Mouse (Mus musculus): ENCODE measurements around the gene Clic6. TPM values are rescaled to one million over a fixed set of nuclear protein-coding genes. Genes with fewer than 3 reads are reported as not detected.

Gene Clic6
- polyA plus RNA-seq, 1 experiment: 3.6 TPM

GRCm38 (mm10) chr16:92467041-92467440 is 18.5 kb upstream of the Clic6 start:
- Histone ChIP-seq H3K4me3 (ENCODE audit: insufficient read depth, low read depth, low read length) (no peak overlapping the region), H3K36me3 (ENCODE audit: control insufficient read depth, insufficient read depth, low read length) (no peaks in the 10 kb centered on the region), H3K27me3 (replicated peaks; ENCODE audit: control insufficient read depth, insufficient read depth, low read length) (no peaks in the 10 kb centered on the region), H3K27ac (ENCODE audit: insufficient read depth, low read depth, low read length) (no peak overlapping the region), H3K4me1 (ENCODE audit: control insufficient read depth, insufficient read depth, low read length) (peaks cover 9% of the 10 kb centered on the region; the same call in 1 of the 2 replicates)
- TF ChIP-seq CTCF (conservative IDR thresholded peaks at IDR 0.05; ENCODE audit: insufficient read depth, insufficient read length, low read depth, low read length) (no peak), POLR2A (IDR thresholded peaks at IDR 0.05; ENCODE audit: low read depth, low read length) (no peak)
- 79% methylated on average over 5 of the region's 5 CpGs for WGBS
- no peak for DNase-seq

- Histone ChIP-seq H3K4me3 (ENCODE audit: insufficient read depth, low read depth, low read length) (no peak overlapping the region), H3K4me1 (ENCODE audit: control insufficient read depth, insufficient read depth, low read length) (peaks cover 9% of the 10 kb centered on the region; the same call in 1 of the 2 replicates), H3K36me3 (ENCODE audit: control insufficient read depth, insufficient read depth, low read length) (no peaks in the 10 kb centered on the region), H3K27ac (ENCODE audit: insufficient read depth, low read depth, low read length) (no peak overlapping the region), H3K27me3 (replicated peaks; ENCODE audit: control insufficient read depth, insufficient read depth, low read length) (no peaks in the 10 kb centered on the region)
- no peak for TF ChIP-seq CTCF (conservative IDR thresholded peaks at IDR 0.05; ENCODE audit: insufficient read depth, insufficient read length, low read depth, low read length)
- TF ChIP-seq POLR2A (IDR thresholded peaks at IDR 0.05; ENCODE audit: low read depth, low read length): no peak
- DNase-seq: no peak
- WGBS: 85% methylated on average over 14 of the region's 14 CpGs
Observed at GRCm38 (mm10) chr16:92468459-92468858, 17.1 kb upstream of the Clic6 start.

- Histone ChIP-seq H3K36me3 (ENCODE audit: control insufficient read depth, insufficient read depth, low read length) (no peaks in the 10 kb centered on the region), H3K27me3 (replicated peaks; ENCODE audit: control insufficient read depth, insufficient read depth, low read length) (no peaks in the 10 kb centered on the region), H3K4me1 (ENCODE audit: control insufficient read depth, insufficient read depth, low read length) (no peaks in the 10 kb centered on the region), H3K27ac (ENCODE audit: insufficient read depth, low read depth, low read length) (no peak within 1 kb of the TSS), H3K4me3 (ENCODE audit: insufficient read depth, low read depth, low read length) (no peak within 1 kb of the TSS)
- TF ChIP-seq CTCF (conservative IDR thresholded peaks at IDR 0.05; ENCODE audit: insufficient read depth, insufficient read length, low read depth, low read length) (no peak), POLR2A (IDR thresholded peaks at IDR 0.05; ENCODE audit: low read depth, low read length) (no peak)
- 82% methylated on average over 6 of the region's 6 CpGs for WGBS
- DNase-seq: no peak
Observed at GRCm38 (mm10) chr16:92470706-92471105, 14.8 kb upstream of the Clic6 start, which contains the start of gene Rcan1. Gene Rcan1, minus strand, starts transcription at chr16:92470867.

- H3K4me3 ChIP-seq (ENCODE audit: insufficient read depth, low read depth, low read length): no peak overlapping the region
- no peak for DNase-seq
- no peaks in the 10 kb centered on the region for H3K36me3 ChIP-seq (ENCODE audit: control insufficient read depth, insufficient read depth, low read length)
- H3K27me3 ChIP-seq (replicated peaks; ENCODE audit: control insufficient read depth, insufficient read depth, low read length): no peaks in the 10 kb centered on the region
- 61% methylated on average over 3 of the region's 3 CpGs for WGBS
- TF ChIP-seq CTCF (conservative IDR thresholded peaks at IDR 0.05; ENCODE audit: insufficient read depth, insufficient read length, low read depth, low read length): no peak
- no peak for TF ChIP-seq POLR2A (IDR thresholded peaks at IDR 0.05; ENCODE audit: low read depth, low read length)
- H3K27ac ChIP-seq (ENCODE audit: insufficient read depth, low read depth, low read length): no peak overlapping the region
- no peaks in the 10 kb centered on the region for H3K4me1 ChIP-seq (ENCODE audit: control insufficient read depth, insufficient read depth, low read length)
Observed at GRCm38 (mm10) chr16:92472898-92473297, 12.6 kb upstream of the Clic6 start.

GRCm38 (mm10) chr16:92475093-92475860 is 10.3 kb upstream of the Clic6 start:
- no peaks in the 10 kb centered on the region for H3K4me1 ChIP-seq (ENCODE audit: control insufficient read depth, insufficient read depth, low read length)
- no peaks in the 10 kb centered on the region for H3K36me3 ChIP-seq (ENCODE audit: control insufficient read depth, insufficient read depth, low read length)
- no peak overlapping the region for H3K4me3 ChIP-seq (ENCODE audit: insufficient read depth, low read depth, low read length)
- 60% methylated on average over 25 of the region's 25 CpGs for WGBS
- H3K27me3 ChIP-seq (replicated peaks; ENCODE audit: control insufficient read depth, insufficient read depth, low read length): no peaks in the 10 kb centered on the region
- TF ChIP-seq POLR2A (IDR thresholded peaks at IDR 0.05; ENCODE audit: low read depth, low read length) (no peak), CTCF (conservative IDR thresholded peaks at IDR 0.05; ENCODE audit: insufficient read depth, insufficient read length, low read depth, low read length) (no peak)
- H3K27ac ChIP-seq (ENCODE audit: insufficient read depth, low read depth, low read length): no peak overlapping the region
- DNase-seq: no peak

GRCm38 (mm10) chr16:92478561-92479150 is 6.9 kb upstream of the Clic6 start:
- no peak for TF ChIP-seq POLR2A (IDR thresholded peaks at IDR 0.05; ENCODE audit: low read depth, low read length)
- peak; percentile 75 for TF ChIP-seq CTCF (conservative IDR thresholded peaks at IDR 0.05; ENCODE audit: insufficient read depth, insufficient read length, low read depth, low read length)
- Histone ChIP-seq H3K27me3 (replicated peaks; ENCODE audit: control insufficient read depth, insufficient read depth, low read length) (no peaks in the 10 kb centered on the region), H3K36me3 (ENCODE audit: control insufficient read depth, insufficient read depth, low read length) (no peaks in the 10 kb centered on the region), H3K4me3 (ENCODE audit: insufficient read depth, low read depth, low read length) (no peak overlapping the region), H3K27ac (ENCODE audit: insufficient read depth, low read depth, low read length) (no peak overlapping the region), H3K4me1 (ENCODE audit: control insufficient read depth, insufficient read depth, low read length) (no peaks in the 10 kb centered on the region)
- WGBS: 13% methylated on average over 23 of the region's 23 CpGs
- peak; percentile 68 for DNase-seq

GRCm38 (mm10) chr16:92487086-92487485 is 1.6 kb downstream of the Clic6 start:
- H3K4me1 ChIP-seq (ENCODE audit: control insufficient read depth, insufficient read depth, low read length): no peaks in the 10 kb centered on the region
- H3K27me3 ChIP-seq (replicated peaks; ENCODE audit: control insufficient read depth, insufficient read depth, low read length): no peaks in the 10 kb centered on the region
- no peak overlapping the region for H3K27ac ChIP-seq (ENCODE audit: insufficient read depth, low read depth, low read length)
- no peaks in the 10 kb centered on the region for H3K36me3 ChIP-seq (ENCODE audit: control insufficient read depth, insufficient read depth, low read length)
- 49% methylated on average over 6 of the region's 6 CpGs for WGBS
- no peak overlapping the region for H3K4me3 ChIP-seq (ENCODE audit: insufficient read depth, low read depth, low read length)
- peak; percentile 22 for DNase-seq
- TF ChIP-seq POLR2A (IDR thresholded peaks at IDR 0.05; ENCODE audit: low read depth, low read length) (no peak), CTCF (conservative IDR thresholded peaks at IDR 0.05; ENCODE audit: insufficient read depth, insufficient read length, low read depth, low read length) (no peak)
